Mouse (Mus musculus) monocyte, adult 59 days (primary cell): Measurements from ENCODE around the gene Esrra. TPM values are rescaled to one million over a fixed set of nuclear protein-coding genes. Genes with fewer than 3 reads are reported as not detected.

Source experiments
- total RNA-seq, 2 experiments: library from RNA; stranded (reverse); gene quantifications; one replicate each; pipeline ENCODE4 v1.2.4; 2023

The Esrra gene
- 10 to 100 TPM; 51.8 to 51.9 TPM for total RNA-seq

DNA sequence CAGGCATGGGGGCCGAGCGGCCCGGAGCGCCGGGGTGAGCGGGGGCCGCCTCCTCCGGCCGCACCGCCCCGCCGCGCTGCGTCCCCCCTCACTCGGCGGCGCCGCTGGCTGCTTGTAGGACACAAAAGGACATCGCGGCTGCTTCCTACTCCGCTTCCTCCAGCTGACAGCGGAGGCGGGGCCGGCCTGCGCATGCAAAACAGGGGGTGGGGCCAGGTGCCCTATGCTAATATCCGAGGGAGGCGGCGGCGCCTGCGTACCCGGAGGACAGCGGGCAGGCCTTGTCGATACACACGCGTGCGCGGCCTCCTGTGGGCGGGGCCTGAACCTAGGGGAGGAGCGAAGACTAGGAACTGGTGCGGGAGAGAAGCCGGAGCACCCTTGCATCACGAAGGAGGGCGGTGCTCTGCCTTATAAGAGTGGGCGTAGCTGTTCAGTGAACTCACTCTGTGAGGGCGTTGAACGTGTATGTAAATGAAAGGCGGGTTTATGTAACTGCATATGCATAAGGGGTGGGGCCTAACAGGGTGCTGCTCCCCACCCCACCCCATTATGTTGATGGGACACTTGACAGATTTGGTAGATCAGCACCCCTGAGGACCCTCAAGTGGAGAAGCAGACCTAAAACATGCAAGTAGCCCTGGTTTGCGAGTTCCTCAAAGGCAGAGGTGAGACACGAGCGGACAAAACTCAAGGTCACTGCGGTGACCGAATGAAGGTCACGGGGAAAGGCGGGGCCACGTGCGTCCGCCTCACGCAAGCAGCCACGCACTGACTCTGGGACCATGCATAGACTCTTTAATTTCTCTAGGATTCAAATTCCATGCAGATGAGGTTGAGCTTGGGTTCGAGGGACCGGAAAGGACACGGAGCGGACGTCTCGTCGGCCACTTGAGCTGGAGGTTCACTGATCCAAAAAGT is at the start of gene Esrra:
Gene Esrra (minus strand): TSS at position 167 of the 921 bp plus-strand sequence.

DNA sequence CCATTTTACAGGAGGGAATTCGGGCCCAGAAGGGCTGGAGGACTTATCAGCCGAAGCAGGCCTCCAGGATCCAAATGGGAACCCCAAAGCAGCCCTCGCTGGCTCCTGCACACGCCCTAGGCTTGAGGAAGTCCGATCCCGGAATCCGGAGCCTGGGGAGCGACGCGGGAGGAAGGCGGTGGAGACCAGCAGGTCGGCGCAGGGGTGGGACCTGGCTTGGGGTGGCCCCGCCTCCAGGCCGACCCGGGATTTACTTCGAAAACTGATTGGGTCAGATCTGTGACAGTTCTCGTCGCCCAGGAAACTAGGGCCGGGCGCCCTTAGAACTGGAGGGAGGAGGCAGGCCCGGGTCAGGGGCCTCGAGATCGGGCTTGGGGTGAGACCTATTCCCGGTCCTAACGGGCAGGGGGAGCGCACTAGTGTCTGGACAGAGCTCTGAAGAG is 20.7 kb upstream of the Esrra start, which contains the start of gene Gpr137:
Gene Gpr137 (minus strand): TSS at position 232 of the 443 bp plus-strand sequence.

DNA sequence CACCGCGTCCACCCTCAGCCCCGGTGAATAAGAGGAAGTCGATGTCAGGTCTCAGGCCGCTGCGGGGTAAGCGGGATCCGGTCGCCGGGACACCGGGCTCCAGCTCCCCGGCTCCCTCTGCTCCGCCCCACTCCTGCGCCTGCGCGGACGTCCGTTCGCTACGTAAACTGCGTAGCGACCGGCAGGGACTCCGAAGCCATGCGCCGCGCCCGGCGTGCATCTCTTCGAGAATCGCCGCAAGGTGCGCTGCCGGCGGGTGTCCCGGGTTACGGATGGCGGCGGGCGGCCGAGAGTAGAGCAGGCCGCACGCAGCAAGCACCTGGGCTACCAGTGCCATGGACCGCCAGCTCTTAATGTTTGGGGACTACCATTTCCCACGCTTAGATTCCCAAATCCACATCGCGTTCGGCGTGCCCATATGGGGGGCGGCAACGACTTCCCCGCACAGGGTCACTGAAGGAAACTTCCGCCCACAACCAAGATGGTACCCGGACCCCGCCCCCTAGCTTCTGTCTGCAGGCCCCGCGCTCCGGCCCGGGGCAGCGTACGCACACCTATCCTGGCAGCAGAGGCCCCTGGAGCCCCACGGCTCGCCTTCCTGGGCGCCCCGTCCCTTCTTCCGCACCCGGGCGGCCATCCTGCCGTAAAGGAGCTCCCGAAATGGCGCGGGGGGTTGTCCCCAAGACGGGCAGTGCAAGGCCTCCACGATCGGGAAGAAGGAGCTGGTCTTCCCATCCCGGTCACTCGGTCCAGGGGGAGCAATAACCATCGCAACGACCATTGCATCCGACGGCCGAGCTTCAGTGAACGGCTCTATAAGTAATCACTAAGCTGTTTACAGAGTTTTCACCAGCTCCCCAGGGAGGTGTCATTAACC is 20.0 kb upstream of the Esrra start, which contains the start of gene Bad:
Gene Bad (plus strand): TSS at position 490 of the 877 bp plus-strand sequence.

GRCm38 (mm10) chr19:6934195-6934977 is 12.8 kb upstream of the Esrra start, which contains the start of gene Kcnk4:
TSS of gene Kcnk4 (minus strand) at chr19:6934515.

GRCm38 (mm10) chr19:6925307-6925573 is 3.6 kb upstream of the Esrra start, which contains the start of gene Catsperz:
TSS of gene Catsperz (minus strand) at chr19:6925380.

DNA sequence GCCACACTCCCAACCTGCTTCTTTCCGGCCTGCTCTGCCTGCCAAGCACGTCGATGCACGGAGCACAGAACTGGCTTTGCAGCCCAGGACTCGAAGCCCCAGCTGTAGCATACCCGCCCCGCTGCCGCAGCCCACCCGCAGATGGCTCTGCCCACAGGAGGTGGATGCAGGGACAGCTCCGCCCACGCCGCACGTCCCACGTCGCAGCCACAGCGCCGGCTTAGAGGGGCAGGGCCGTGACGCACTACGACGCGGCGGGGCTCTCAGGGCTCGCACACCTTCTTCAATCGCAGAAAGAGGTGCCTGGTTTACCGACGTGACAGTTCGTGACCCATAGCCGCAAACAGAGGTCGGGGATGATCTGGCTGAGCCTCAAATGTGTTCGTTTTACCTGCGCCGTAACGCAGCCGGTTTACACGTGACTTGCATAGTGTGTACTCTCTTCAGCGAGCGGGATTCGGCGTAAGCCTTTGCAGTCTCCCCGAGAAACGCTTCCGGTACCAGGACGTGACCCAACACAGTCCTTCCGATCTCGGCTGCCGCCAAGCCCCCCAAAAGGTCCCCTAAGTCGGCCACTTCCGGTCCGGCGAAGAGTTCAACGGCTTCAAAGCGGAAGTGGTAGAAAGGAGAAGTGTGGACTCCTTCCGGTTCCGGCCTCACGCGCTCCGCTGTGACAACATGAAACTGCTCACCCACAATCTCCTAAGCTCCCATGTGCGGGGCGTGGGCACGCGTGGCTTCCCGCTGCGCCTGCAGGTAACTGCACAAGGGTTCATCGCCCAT is 11.9 kb downstream of the Esrra start, which contains the start of the genes Trmt112 and Prdx5:
Gene Trmt112 (plus strand): TSS at position 192 of the 783 bp plus-strand sequence.
Gene Prdx5 (minus strand): TSS at position 600 of the 783 bp plus-strand sequence.

Other genes with a start within 250 kb of the Esrra start
- gene Rps6ka4, start 81.2 kb downstream of the Esrra start, total RNA-seq: 10 to 100 TPM; 44.6 to 47.2 TPM
- 100 to 1,000 TPM in 1 of 2 experiments, 10 to 100 TPM in 1; 90.6 to 102 TPM for gene Ccdc88b, start 63.6 kb downstream of the Esrra start, total RNA-seq
- 100 to 1,000 TPM; 148 to 158 TPM for gene Trmt112, start 12.1 kb downstream of the Esrra start, total RNA-seq
- gene Prdx5, start 11.7 kb downstream of the Esrra start, total RNA-seq: 100 to 1,000 TPM; 664 to 666 TPM
- gene Catsperz, start 3.6 kb upstream of the Esrra start, total RNA-seq: not detected
- not detected for gene Kcnk4, start 12.7 kb upstream of the Esrra start, total RNA-seq
- gene Bad, start 20.0 kb upstream of the Esrra start, total RNA-seq: 10 to 100 TPM; 23.4 to 30.4 TPM
- 10 to 100 TPM; 29.9 to 30.8 TPM for gene Gpr137, start 20.7 kb upstream of the Esrra start, total RNA-seq
- 10 to 100 TPM; 54.6 to 62.8 TPM for gene Ppp1r14b, start 53.2 kb upstream of the Esrra start, total RNA-seq
- 10 to 100 TPM; 33.4 to 35.2 TPM for gene Plcb3, start 54.7 kb upstream of the Esrra start, total RNA-seq
- 10 to 100 TPM; 46.1 to 59.4 TPM for gene Fkbp2, start 58.7 kb upstream of the Esrra start, total RNA-seq
- gene Vegfb, start 65.8 kb upstream of the Esrra start, total RNA-seq: 10 to 100 TPM in 1 of 2 experiments, 1 to 10 TPM in 1; 9.7 to 12.2 TPM
- gene Dnajc4, start 70.8 kb upstream of the Esrra start, total RNA-seq: 10 to 100 TPM; 22.5 to 25.3 TPM
- gene Nudt22, start 74.3 kb upstream of the Esrra start, total RNA-seq: 10 to 100 TPM; 11.1 to 16.9 TPM
- gene Trpt1, start 74.3 kb upstream of the Esrra start, total RNA-seq: 1 to 10 TPM; 1.4 to 1.9 TPM
- 100 to 1,000 TPM; 282 to 286 TPM for gene Fermt3, start 97.7 kb upstream of the Esrra start, total RNA-seq
- gene Stip1, start 118.2 kb upstream of the Esrra start, total RNA-seq: 10 to 100 TPM; 61.2 to 64.6 TPM
- 1 to 10 TPM; 6.4 to 8.0 TPM for gene Macrod1, start 135.0 kb upstream of the Esrra start, total RNA-seq
- gene Flrt1, start 183.9 kb upstream of the Esrra start, total RNA-seq: not detected